Mouse (Mus musculus) bone marrow, adult 2 months (tissue): Measurements from ENCODE around the gene Glis3. TPM values are rescaled to one million over a fixed set of nuclear protein-coding genes. Genes with fewer than 3 reads are reported as not detected.

Experiments
- H3K27ac ChIP-seq: fragments of 200-500 bp; 2 replicates; pipeline ENCODE4 v1.5.1; 2012; ENCODE audit warnings: low read depth, mild to moderate bottlenecking, control low read depth, inconsistent platforms, low read length; ENCODE audit not compliant: control insufficient read depth, poor library complexity, insufficient read depth
- H3K4me1 ChIP-seq: fragments of 200-500 bp; 2 replicates; pipeline ENCODE4 v1.6.1; 2011; ENCODE audit warnings: low read length; ENCODE audit not compliant: control insufficient read depth, insufficient read depth
- H3K4me3 ChIP-seq: fragments of 200-500 bp; replicated peaks from 2 replicates; pipeline ENCODE3; 2011; ENCODE audit warnings: mild to moderate bottlenecking, low read depth, low read length, control low read depth; ENCODE audit not compliant: control insufficient read depth
- CTCF ChIP-seq: fragments of 200-500 bp; IDR thresholded peaks from 2 replicates; pipeline ENCODE4 v1.5.1; 2011; ENCODE audit warnings: low read length, control low read depth; ENCODE audit not compliant: control insufficient read depth, insufficient read depth
- POLR2A ChIP-seq: fragments of 200-500 bp; IDR thresholded peaks from 2 replicates; pipeline ENCODE4 v1.6.1; 2011; ENCODE audit warnings: low read depth, mild to moderate bottlenecking, control low read depth, low read length, borderline replicate concordance; ENCODE audit not compliant: control insufficient read depth
- WGBS: fragments of 180-500 bp; shearing (Covaris S2); methylation state at CpG from one replicate; pipeline ENCODE4 v1.1.7; 2018; 5-methylcytosine and 5-hydroxymethylcytosine counted together
- polyA plus RNA-seq: library from polyadenylated mRNA; stranded (reverse); fragments of >200 nt; gene quantifications from 2 replicates; pipeline ENCODE4 v1.2.4, GENCODE M21; 2011; ENCODE audit warnings: low replicate concordance; ENCODE audit not compliant: missing spikeins, insufficient read depth, insufficient read length

Gene Glis3
- polyA plus RNA-seq, 1 experiment: 2.5 TPM

- 84% methylated on average over 9 of the region's 9 CpGs for WGBS
- Histone ChIP-seq H3K27ac (no peak overlapping the region), H3K4me3 (no peak overlapping the region), H3K4me1 (no peaks in the 10 kb centered on the region)
- no peak for TF ChIP-seq CTCF
- TF ChIP-seq POLR2A: no peak
Measured at GRCm38 (mm10) chr19:28663781-28664180, 16.1 kb downstream of the Glis3 start.

- no peak overlapping the region for H3K4me3 ChIP-seq
- H3K4me1 ChIP-seq: no peaks in the 10 kb centered on the region
- WGBS: 81% methylated on average over 10 of the region's 10 CpGs
- no peak overlapping the region for H3K27ac ChIP-seq
- TF ChIP-seq CTCF: no peak
- no peak for TF ChIP-seq POLR2A
Measured at GRCm38 (mm10) chr19:28663148-28663547, 16.7 kb downstream of the Glis3 start.

- Histone ChIP-seq H3K4me1 (no peaks in the 10 kb centered on the region), H3K4me3 (no peak overlapping the region), H3K27ac (no peak overlapping the region)
- TF ChIP-seq POLR2A (no peak), CTCF (no peak)
- WGBS: 76% methylated on average over 8 of the region's 8 CpGs
Measured at GRCm38 (mm10) chr19:28662474-28662873, 17.4 kb downstream of the Glis3 start.

- 83% methylated on average over 7 of the region's 7 CpGs for WGBS
- H3K4me3 ChIP-seq: no peak overlapping the region
- peaks cover 2% of the 10 kb centered on the region; the same call in 1 of the 2 replicates for H3K4me1 ChIP-seq
- no peak overlapping the region for H3K27ac ChIP-seq
- TF ChIP-seq CTCF (no peak), POLR2A (no peak)
Measured at GRCm38 (mm10) chr19:28660912-28661311, 19.0 kb downstream of the Glis3 start.

- Histone ChIP-seq H3K27ac (no peak overlapping the region), H3K4me3 (no peak overlapping the region), H3K4me1 (peaks cover 2% of the 10 kb centered on the region; the same call in 1 of the 2 replicates)
- no peak for TF ChIP-seq CTCF
- no peak for TF ChIP-seq POLR2A
- 76% methylated on average over 5 of the region's 5 CpGs for WGBS
Measured at GRCm38 (mm10) chr19:28657686-28658195, 22.1 kb downstream of the Glis3 start.

- 14% methylated on average over 6 of the region's 6 CpGs for WGBS
- TF ChIP-seq CTCF (no peak), POLR2A (no peak)
- H3K4me3 ChIP-seq: no peak overlapping the region
- no peak overlapping the region for H3K27ac ChIP-seq
- H3K4me1 ChIP-seq: peaks cover 2% of the 10 kb centered on the region; the same call in 1 of the 2 replicates
Measured at GRCm38 (mm10) chr19:28656882-28657281, 23.0 kb downstream of the Glis3 start.

- Histone ChIP-seq H3K27ac (no peak overlapping the region), H3K4me1 (peaks cover 2% of the 10 kb centered on the region; the same call in 1 of the 2 replicates), H3K4me3 (no peak overlapping the region)
- WGBS: 62% methylated on average over 7 of the region's 7 CpGs
- TF ChIP-seq CTCF (no peak), POLR2A (no peak)
Measured at GRCm38 (mm10) chr19:28655166-28655565, 24.7 kb downstream of the Glis3 start.

- Histone ChIP-seq H3K4me1 (no peaks in the 10 kb centered on the region), H3K27ac (no peak overlapping the region), H3K4me3 (no peak overlapping the region)
- TF ChIP-seq CTCF (no peak), POLR2A (no peak)
- 82% methylated on average over 5 of the region's 5 CpGs for WGBS
Measured at GRCm38 (mm10) chr19:28650836-28651235, 29.0 kb downstream of the Glis3 start.

GRCm38 (mm10) chr19:28649489-28649888 is 30.4 kb downstream of the Glis3 start:
- 93% methylated on average over 5 of the region's 5 CpGs for WGBS
- H3K27ac ChIP-seq: no peak overlapping the region
- no peak overlapping the region for H3K4me3 ChIP-seq
- no peak for TF ChIP-seq CTCF
- no peak for TF ChIP-seq POLR2A
- no peaks in the 10 kb centered on the region for H3K4me1 ChIP-seq
